Mouse (Mus musculus): ENCODE measurements around the gene Atrnl1. TPM values are rescaled to one million over a fixed set of nuclear protein-coding genes. Genes with fewer than 3 reads are reported as not detected.

The Atrnl1 gene
- polyA plus RNA-seq, 1 experiment from 2014 or later, result 5.2 TPM

GRCm38 (mm10) chr19:57580962-57581361, 29.9 kb upstream of the Atrnl1 start:
- no peaks in the 10 kb centered on the region for H3K4me1 ChIP-seq (ENCODE audit: control insufficient read depth, insufficient read depth, low read length)

GRCm38 (mm10) chr19:57585231-57585792, 25.5 kb upstream of the Atrnl1 start:
- H3K4me1 ChIP-seq (ENCODE audit: control insufficient read depth, insufficient read depth, low read length), result no peaks in the 10 kb centered on the region
- H3K9ac ChIP-seq (ENCODE audit: low read length), result no peak overlapping the region
- ATAC-seq (ENCODE audit: insufficient number of reproducible peaks, low FRiP score, low TSS enrichment, low read depth), result no peak

More at GRCm38 (mm10) chr19:57580962-57581361, 29.9 kb upstream of the Atrnl1 start:
- H3K27ac ChIP-seq (replicated peaks; ENCODE audit: low read depth, low read length), result no peak overlapping the region
- H3K27me3 ChIP-seq (ENCODE audit: control insufficient read depth, insufficient read depth, low read length), result no peaks in the 10 kb centered on the region
- DNase-seq (ENCODE audit: low spot score) (no peak), ATAC-seq (ENCODE audit: insufficient number of reproducible peaks, low FRiP score, low TSS enrichment, low read depth) (no peak)
- WGBS, result 91% methylated on average over 7 of the region's 7 CpGs
- H3K4me3 ChIP-seq (ENCODE audit: low read depth, low read length), result no peak overlapping the region
- no peaks in the 10 kb centered on the region for H3K9me3 ChIP-seq (ENCODE audit: control insufficient read depth, low read length)
- no peaks in the 10 kb centered on the region for H3K36me3 ChIP-seq (ENCODE audit: control insufficient read depth, insufficient read depth, low read length)
- no peak overlapping the region for H3K9ac ChIP-seq (ENCODE audit: low read length)
- H3K4me2 ChIP-seq (ENCODE audit: low read depth, severe bottlenecking), result no peak overlapping the region

GRCm38 (mm10) chr19:57586172-57586571, 24.7 kb upstream of the Atrnl1 start:
- no peaks in the 10 kb centered on the region for H3K36me3 ChIP-seq (ENCODE audit: control insufficient read depth, insufficient read depth, low read length)
- no peaks in the 10 kb centered on the region for H3K9me3 ChIP-seq (ENCODE audit: control insufficient read depth, low read length)
- H3K4me1 ChIP-seq (ENCODE audit: control insufficient read depth, insufficient read depth, low read length), result no peaks in the 10 kb centered on the region
- no peak for ATAC-seq (ENCODE audit: insufficient number of reproducible peaks, low FRiP score, low TSS enrichment, low read depth)
- no peak for DNase-seq (ENCODE audit: low spot score)
- H3K27me3 ChIP-seq (ENCODE audit: control insufficient read depth, insufficient read depth, low read length), result no peaks in the 10 kb centered on the region
- WGBS, result 24% methylated on average over 10 of the region's 10 CpGs
- no peak overlapping the region for H3K4me3 ChIP-seq (ENCODE audit: low read depth, low read length)
- H3K27ac ChIP-seq (replicated peaks; ENCODE audit: low read depth, low read length), result no peak overlapping the region
- H3K4me2 ChIP-seq (ENCODE audit: low read depth, severe bottlenecking), result no peak overlapping the region
- no peak overlapping the region for H3K9ac ChIP-seq (ENCODE audit: low read length)

More at GRCm38 (mm10) chr19:57585231-57585792, 25.5 kb upstream of the Atrnl1 start:
- Histone ChIP-seq H3K4me2 (ENCODE audit: low read depth, severe bottlenecking) (no peak overlapping the region), H3K9me3 (ENCODE audit: control insufficient read depth, low read length) (no peaks in the 10 kb centered on the region), H3K27ac (replicated peaks; ENCODE audit: low read depth, low read length) (no peak overlapping the region), H3K27me3 (ENCODE audit: control insufficient read depth, insufficient read depth, low read length) (no peaks in the 10 kb centered on the region), H3K4me3 (ENCODE audit: low read depth, low read length) (no peak overlapping the region), H3K36me3 (ENCODE audit: control insufficient read depth, insufficient read depth, low read length) (no peaks in the 10 kb centered on the region)
- no peak for DNase-seq (ENCODE audit: low spot score)
- WGBS, result 51% methylated on average over 4 of the region's 4 CpGs

- DNase-seq (ENCODE audit: low spot score) (no peak), ATAC-seq (ENCODE audit: insufficient number of reproducible peaks, low FRiP score, low TSS enrichment, low read depth) (no peak)
- Histone ChIP-seq H3K27me3 (ENCODE audit: control insufficient read depth, insufficient read depth, low read length) (no peaks in the 10 kb centered on the region), H3K9ac (ENCODE audit: low read length) (no peak overlapping the region), H3K4me3 (ENCODE audit: low read depth, low read length) (no peak overlapping the region), H3K9me3 (ENCODE audit: control insufficient read depth, low read length) (no peaks in the 10 kb centered on the region), H3K36me3 (ENCODE audit: control insufficient read depth, insufficient read depth, low read length) (no peaks in the 10 kb centered on the region), H3K27ac (replicated peaks; ENCODE audit: low read depth, low read length) (no peak overlapping the region), H3K4me1 (ENCODE audit: control insufficient read depth, insufficient read depth, low read length) (no peaks in the 10 kb centered on the region), H3K4me2 (ENCODE audit: low read depth, severe bottlenecking) (no peak overlapping the region)
- WGBS, result 64% methylated on average over 9 of the region's 9 CpGs
Observed at GRCm38 (mm10) chr19:57589516-57589915, 21.3 kb upstream of the Atrnl1 start.

- 71% methylated on average over 5 of the region's 5 CpGs for WGBS
- H3K4me3 ChIP-seq (ENCODE audit: low read depth, low read length), result no peak overlapping the region
- H3K4me2 ChIP-seq (ENCODE audit: low read depth, severe bottlenecking), result no peak overlapping the region
- no peaks in the 10 kb centered on the region for H3K27me3 ChIP-seq (ENCODE audit: control insufficient read depth, insufficient read depth, low read length)
- H3K27ac ChIP-seq (replicated peaks; ENCODE audit: low read depth, low read length), result no peak overlapping the region
- H3K9ac ChIP-seq (ENCODE audit: low read length), result no peak overlapping the region
- H3K9me3 ChIP-seq (ENCODE audit: control insufficient read depth, low read length), result no peaks in the 10 kb centered on the region
- DNase-seq (ENCODE audit: low spot score), result no peak
- H3K4me1 ChIP-seq (ENCODE audit: control insufficient read depth, insufficient read depth, low read length), result no peaks in the 10 kb centered on the region
- no peaks in the 10 kb centered on the region for H3K36me3 ChIP-seq (ENCODE audit: control insufficient read depth, insufficient read depth, low read length)
- ATAC-seq (ENCODE audit: insufficient number of reproducible peaks, low FRiP score, low TSS enrichment, low read depth), result no peak
Observed at GRCm38 (mm10) chr19:57590895-57591294, 19.9 kb upstream of the Atrnl1 start.

GRCm38 (mm10) chr19:57591631-57592030, 19.2 kb upstream of the Atrnl1 start:
- Histone ChIP-seq H3K4me3 (ENCODE audit: low read depth, low read length) (no peak overlapping the region), H3K9me3 (ENCODE audit: control insufficient read depth, low read length) (no peaks in the 10 kb centered on the region), H3K27me3 (ENCODE audit: control insufficient read depth, insufficient read depth, low read length) (no peaks in the 10 kb centered on the region), H3K27ac (replicated peaks; ENCODE audit: low read depth, low read length) (no peak overlapping the region), H3K4me2 (ENCODE audit: low read depth, severe bottlenecking) (no peak overlapping the region), H3K4me1 (ENCODE audit: control insufficient read depth, insufficient read depth, low read length) (no peaks in the 10 kb centered on the region), H3K9ac (ENCODE audit: low read length) (no peak overlapping the region), H3K36me3 (ENCODE audit: control insufficient read depth, insufficient read depth, low read length) (no peaks in the 10 kb centered on the region)
- DNase-seq (ENCODE audit: low spot score) (no peak), ATAC-seq (ENCODE audit: insufficient number of reproducible peaks, low FRiP score, low TSS enrichment, low read depth) (no peak)
- 83% methylated on average over 10 of the region's 10 CpGs for WGBS

GRCm38 (mm10) chr19:57592355-57592754, 18.5 kb upstream of the Atrnl1 start:
- 89% methylated on average over 2 of the region's 2 CpGs for WGBS
- no peaks in the 10 kb centered on the region for H3K27me3 ChIP-seq (ENCODE audit: control insufficient read depth, insufficient read depth, low read length)
- no peak overlapping the region for H3K4me2 ChIP-seq (ENCODE audit: low read depth, severe bottlenecking)
- no peak for DNase-seq (ENCODE audit: low spot score)
- ATAC-seq (ENCODE audit: insufficient number of reproducible peaks, low FRiP score, low TSS enrichment, low read depth), result no peak
- no peaks in the 10 kb centered on the region for H3K36me3 ChIP-seq (ENCODE audit: control insufficient read depth, insufficient read depth, low read length)
- H3K9ac ChIP-seq (ENCODE audit: low read length), result no peak overlapping the region
- H3K4me3 ChIP-seq (ENCODE audit: low read depth, low read length), result no peak overlapping the region
- H3K27ac ChIP-seq (replicated peaks; ENCODE audit: low read depth, low read length), result no peak overlapping the region
- H3K4me1 ChIP-seq (ENCODE audit: control insufficient read depth, insufficient read depth, low read length), result no peaks in the 10 kb centered on the region
- no peaks in the 10 kb centered on the region for H3K9me3 ChIP-seq (ENCODE audit: control insufficient read depth, low read length)

GRCm38 (mm10) chr19:57599126-57599525, 11.7 kb upstream of the Atrnl1 start:
- Histone ChIP-seq H3K4me1 (ENCODE audit: control insufficient read depth, insufficient read depth, low read length) (no peaks in the 10 kb centered on the region), H3K9me3 (ENCODE audit: control insufficient read depth, low read length) (no peaks in the 10 kb centered on the region), H3K36me3 (ENCODE audit: control insufficient read depth, insufficient read depth, low read length) (no peaks in the 10 kb centered on the region), H3K27me3 (ENCODE audit: control insufficient read depth, insufficient read depth, low read length) (no peaks in the 10 kb centered on the region), H3K9ac (ENCODE audit: low read length) (no peak overlapping the region), H3K4me2 (ENCODE audit: low read depth, severe bottlenecking) (no peak overlapping the region), H3K4me3 (ENCODE audit: low read depth, low read length) (no peak overlapping the region), H3K27ac (replicated peaks; ENCODE audit: low read depth, low read length) (no peak overlapping the region)
- 67% methylated on average over 8 of the region's 8 CpGs for WGBS
- ATAC-seq (ENCODE audit: insufficient number of reproducible peaks, low FRiP score, low TSS enrichment, low read depth) (no peak), DNase-seq (ENCODE audit: low spot score) (no peak)

Data from limb, embryonic 11.5 days (tissue).